Mouse (Mus musculus): ENCODE results near the gene Cdc26. TPM values are rescaled to one million over a fixed set of nuclear protein-coding genes. Genes with fewer than 3 reads are reported as not detected.

Cdc26 gene
- polyA plus RNA-seq, 3 experiments from 2014 or later, result 67.8 to 86.2 (median 80.3) TPM

GRCm38 (mm10) chr4:62397616-62398365 is 10.7 kb downstream of the Cdc26 start:
- ATAC-seq, result no peak

- ATAC-seq, result no peak
Observed at GRCm38 (mm10) chr4:62395806-62396205, 12.6 kb downstream of the Cdc26 start.

- ATAC-seq, result no peak
Observed at GRCm38 (mm10) chr4:62393459-62393858, 15.0 kb downstream of the Cdc26 start.

GRCm38 (mm10) chr4:62391892-62392291 is 16.6 kb downstream of the Cdc26 start:
- no peak for ATAC-seq

GRCm38 (mm10) chr4:62389592-62390512 is 18.6 kb downstream of the Cdc26 start:
- ATAC-seq, result no peak

- no peak for ATAC-seq
Observed at GRCm38 (mm10) chr4:62385439-62385838, 23.0 kb downstream of the Cdc26 start.

- ATAC-seq, result no peak
Observed at GRCm38 (mm10) chr4:62384159-62384558, 24.3 kb downstream of the Cdc26 start.

- no peak for ATAC-seq
Observed at GRCm38 (mm10) chr4:62383752-62384151, 24.7 kb downstream of the Cdc26 start.

GRCm38 (mm10) chr4:62383207-62383606 is 25.2 kb downstream of the Cdc26 start:
- no peak for ATAC-seq

GRCm38 (mm10) chr4:62379724-62380381 is 28.6 kb downstream of the Cdc26 start:
- ATAC-seq, result no peak

GRCm38 (mm10) chr4:62376123-62376522 is 32.3 kb downstream of the Cdc26 start:
- no peak for ATAC-seq

GRCm38 (mm10) chr4:62374342-62374741 is 34.1 kb downstream of the Cdc26 start:
- ATAC-seq, result no peak

- ATAC-seq, result no peak
Observed at GRCm38 (mm10) chr4:62373668-62374067, 34.8 kb downstream of the Cdc26 start.

- no peak for ATAC-seq
Observed at GRCm38 (mm10) chr4:62372818-62373520, 35.5 kb downstream of the Cdc26 start.

- ATAC-seq, result no peak
Observed at GRCm38 (mm10) chr4:62372410-62372809, 36.0 kb downstream of the Cdc26 start.

- ATAC-seq, result no peak
Observed at GRCm38 (mm10) chr4:62369091-62369490, 39.4 kb downstream of the Cdc26 start.

GRCm38 (mm10) chr4:62367586-62367985 is 40.9 kb downstream of the Cdc26 start:
- ATAC-seq, result peak; percentile 35

- no peak for ATAC-seq
Observed at GRCm38 (mm10) chr4:62366291-62366690, 42.2 kb downstream of the Cdc26 start.

- no peak for ATAC-seq
Observed at GRCm38 (mm10) chr4:62364299-62364698, 44.1 kb downstream of the Cdc26 start.

- no peak for ATAC-seq
Observed at GRCm38 (mm10) chr4:62362437-62362836, 46.0 kb downstream of the Cdc26 start.

- no peak for ATAC-seq
Observed at GRCm38 (mm10) chr4:62361997-62362396, 46.4 kb downstream of the Cdc26 start.

GRCm38 (mm10) chr4:62361571-62361970 is 46.9 kb downstream of the Cdc26 start:
- ATAC-seq, result no peak
